Mouse (Mus musculus) effector memory CD4-positive, alpha-beta T cell, adult 7 months (primary cell): ENCODE data around the gene Otop1. TPM values are rescaled to one million over a fixed set of nuclear protein-coding genes. Genes with fewer than 3 reads are reported as not detected.

Experiments
- polyA plus RNA-seq: library from polyadenylated mRNA; unstranded; fragments of 100-300 nt; shearing (Covaris generic); gene quantifications from one replicate; pipeline ENCODE4 v1.2.1, GENCODE M21; 2017

Gene Otop1
- not detected for polyA plus RNA-seq

DNA sequence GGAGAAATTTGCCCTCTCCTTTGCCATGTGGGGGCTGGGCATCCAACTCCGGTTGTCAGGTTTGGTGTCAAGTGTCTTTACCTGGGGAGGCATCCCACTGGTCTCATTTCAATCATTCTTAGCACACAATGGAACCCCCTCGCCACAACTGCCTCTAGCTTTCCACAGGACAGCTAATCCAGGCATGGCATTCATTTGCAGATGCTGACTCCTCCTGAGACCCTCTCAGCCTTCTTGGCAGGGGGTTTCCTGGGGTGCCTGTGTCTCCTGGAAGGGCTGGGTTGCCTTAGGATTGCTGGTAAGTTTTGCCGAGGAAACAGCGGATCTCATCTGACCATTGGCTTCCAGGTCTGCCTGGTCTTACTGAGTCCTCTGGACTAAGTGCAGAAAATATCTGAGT, at the start of gene Otop1:
Gene Otop1, plus strand, starts transcription at position 202 of the 400 bp plus-strand sequence.

DNA sequence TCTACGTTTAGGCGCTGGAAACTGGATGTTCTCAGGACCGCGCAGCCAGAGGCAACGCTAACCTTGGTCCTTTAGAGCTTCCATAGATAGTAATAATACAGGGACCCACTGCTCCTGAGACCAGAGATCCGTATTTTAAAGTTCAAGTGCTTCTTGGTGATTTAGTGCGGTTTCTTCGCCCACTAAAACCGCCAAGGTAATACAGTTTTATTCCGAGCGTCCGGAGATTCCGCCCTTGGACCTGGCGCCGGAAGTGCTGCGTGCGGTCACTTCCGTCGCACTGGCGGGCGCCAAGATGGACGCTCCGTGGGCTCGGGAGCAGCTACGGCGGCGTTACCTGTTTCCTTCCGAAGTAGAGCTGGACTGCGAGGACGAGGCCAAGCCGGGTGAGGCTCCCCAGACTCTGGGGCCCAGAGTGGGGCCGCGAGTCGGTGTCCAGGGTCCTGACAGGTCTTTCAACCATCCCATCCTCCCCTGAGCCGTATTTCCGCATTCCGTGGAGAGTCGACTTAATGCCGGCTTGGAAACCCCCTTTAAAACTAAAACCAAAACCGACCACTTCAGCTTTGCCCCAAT, 15.6 kb upstream of the Otop1 start, which contains the start of gene Tmem128:
Gene Tmem128, plus strand, starts transcription at position 79 of the 576 bp plus-strand sequence.

DNA sequence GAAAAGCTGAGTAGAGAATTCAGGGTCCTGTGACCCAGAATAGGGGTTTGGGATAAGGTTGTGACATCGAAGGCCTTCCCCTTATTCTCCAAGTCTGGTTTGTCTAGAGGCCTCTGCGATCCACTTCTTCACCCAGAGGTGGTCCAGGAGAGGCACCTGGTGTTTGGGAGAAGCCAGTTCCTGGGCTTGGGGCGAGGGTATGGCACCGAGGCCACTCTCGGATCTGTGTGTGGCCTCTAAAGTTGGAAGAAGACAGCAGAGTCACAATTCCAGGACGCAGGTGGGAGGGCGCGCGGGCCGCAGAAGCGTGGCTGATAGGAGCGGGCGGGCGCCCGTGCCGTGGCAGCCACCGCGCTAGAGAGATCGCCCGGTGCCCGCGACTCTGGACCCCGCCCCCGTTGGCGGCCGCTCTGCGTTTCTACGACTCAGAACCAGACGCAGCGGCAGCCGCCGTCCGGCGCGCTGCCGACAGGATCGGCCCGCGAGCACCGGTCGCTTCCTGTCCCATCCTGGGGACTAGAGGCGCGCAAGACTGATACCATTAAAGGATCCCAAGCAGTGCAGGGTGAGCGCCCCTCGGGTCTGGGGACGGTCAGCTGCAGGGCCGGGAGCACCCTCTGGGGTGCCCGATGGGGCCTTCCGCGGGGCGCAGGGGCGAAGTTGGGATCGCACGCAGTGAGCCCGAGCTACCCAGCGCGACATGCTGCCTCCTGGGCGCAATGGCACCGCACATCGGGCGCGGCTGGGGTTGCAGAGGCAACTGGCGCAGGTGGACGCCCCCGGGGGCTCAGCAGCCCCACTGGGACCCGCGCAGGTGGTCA, 43.4 kb downstream of the Otop1 start, which contains the start of gene Drd5:
Gene Drd5, plus strand, starts transcription at position 402 of the 821 bp plus-strand sequence.

Other genes starting within 250 kb of the Otop1 start
- gene Stx18, start 237.2 kb upstream of the Otop1 start, polyA plus RNA-seq = 35.2 TPM
- gene Nsg1, start 116.1 kb upstream of the Otop1 start, polyA plus RNA-seq = 0.82 TPM
- 12.2 TPM for gene Zbtb49, start 55.5 kb upstream of the Otop1 start, polyA plus RNA-seq
- 47.6 TPM for gene Lyar, start 55.5 kb upstream of the Otop1 start, polyA plus RNA-seq
- 119 TPM for gene Tmem128, start 15.8 kb upstream of the Otop1 start, polyA plus RNA-seq
- not detected for gene Drd5, start 43.4 kb downstream of the Otop1 start, polyA plus RNA-seq
- gene Slc2a9, start 227.2 kb downstream of the Otop1 start, polyA plus RNA-seq = 6.3 TPM